Mouse (Mus musculus) cerebellum, adult 2 months (tissue): ENCODE results near the gene Srms.

Source experiments
- CTCF ChIP-seq: fragments of 200-500 bp; IDR thresholded peaks from 2 replicates; pipeline ENCODE4 v1.5.1; 2011; ENCODE audit warnings: low read depth, mild to moderate bottlenecking, control low read depth, low read length, moderate library complexity, borderline replicate concordance; ENCODE audit not compliant: insufficient read depth
- POLR2A ChIP-seq: fragments of 200-500 bp; IDR thresholded peaks from 2 replicates; pipeline ENCODE4 v1.6.1; 2011; ENCODE audit warnings: low read length, control low read depth, borderline replicate concordance; ENCODE audit not compliant: insufficient read depth

DNA sequence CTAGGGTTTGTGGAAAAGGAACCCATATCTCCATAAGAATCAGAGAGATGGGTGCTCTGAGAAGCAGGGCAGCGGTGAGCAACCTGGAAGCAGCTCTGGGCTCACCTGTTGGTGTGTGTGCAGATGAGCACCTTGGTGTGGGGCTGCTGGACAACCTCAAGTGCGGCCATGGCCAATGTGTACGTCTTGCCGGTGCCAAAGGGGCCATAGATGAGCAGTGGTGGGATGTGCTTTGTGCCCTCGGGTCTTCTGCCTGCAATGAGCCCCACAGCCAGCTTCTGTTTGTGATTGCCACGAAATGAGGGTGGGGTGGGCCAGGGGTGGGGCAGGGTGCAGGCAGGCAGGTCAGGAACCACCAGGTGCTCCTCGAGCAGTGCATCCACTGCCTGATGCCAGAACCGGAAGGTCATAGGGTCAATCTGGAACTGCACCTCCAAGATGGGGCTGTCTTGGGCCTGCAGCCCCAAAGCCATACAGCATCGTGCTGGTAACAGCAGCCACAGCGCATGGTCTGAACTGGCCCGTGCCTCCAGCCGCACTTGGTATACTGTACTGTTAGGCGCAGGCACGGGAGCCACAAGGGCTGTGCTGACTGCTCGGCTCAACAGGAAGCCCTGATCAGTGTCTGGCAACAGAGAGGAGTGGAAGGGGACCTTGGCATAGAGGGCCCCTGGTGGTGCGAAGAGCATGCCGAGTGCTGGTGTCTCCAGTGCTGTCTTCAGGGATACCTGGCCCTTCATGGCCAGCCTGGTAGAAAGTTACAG, 24.4 kb upstream of the Srms start:
- no peak for TF ChIP-seq POLR2A
- no peak for TF ChIP-seq CTCF
